Mouse (Mus musculus): ENCODE results near the gene Tmem221.

- no peak for TF ChIP-seq CTCF (IDR thresholded peaks at IDR 0.05; ENCODE audit: insufficient read depth, low read length)
- no peak for TF ChIP-seq POLR2A (IDR thresholded peaks at IDR 0.05; ENCODE audit: borderline replicate concordance, extremely low read depth, low read depth, low read length)
Measured at GRCm38 (mm10) chr8:71535663-71536062, 23.0 kb downstream of the Tmem221 start.

All from lung, adult 2 months (tissue).